Mouse (Mus musculus) CD4-positive helper T cell, adult 2 months (primary cell): Measurements from ENCODE around the gene Bcl2l10.

Experiments
- DNase-seq: peaks from one replicate; pipeline ENCODE4 v3.0.0-alpha.2; 2012; ENCODE audit warnings: low read depth, missing footprints, low spot score

Bcl2l10 gene

DNA sequence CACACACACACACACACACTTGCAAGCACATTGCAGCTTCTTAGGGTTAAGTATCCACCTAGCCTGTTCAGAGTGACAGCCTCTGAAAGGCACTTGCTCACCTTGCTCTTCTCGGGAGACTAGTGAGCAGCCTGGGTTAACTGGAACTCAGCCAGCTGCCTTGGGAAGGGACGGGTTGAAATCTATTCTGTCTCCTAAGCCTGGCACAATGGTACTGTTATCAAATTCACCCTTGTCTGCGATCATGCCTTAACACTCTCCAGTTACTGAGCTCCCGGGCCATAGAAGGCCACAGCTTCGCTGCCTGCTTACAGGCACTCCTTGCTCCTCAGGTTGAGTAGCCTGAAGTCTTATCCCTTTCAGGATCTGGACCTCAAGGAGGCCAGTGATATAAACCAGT is 53.1 kb downstream of the Bcl2l10 start:
- no peak for DNase-seq
